Mouse (Mus musculus): ENCODE results near the gene Ap1m2.

GRCm38 (mm10) chr9:21320619-21321512, 8.7 kb upstream of the Ap1m2 start, which contains the start of gene Slc44a2:
- TF ChIP-seq CTCF (IDR thresholded peaks at IDR 0.05; ENCODE audit: low read depth, low read length): no peak
- 0 out of 2 replicates have a peak, but pooled peaks have one; percentile 12 for TF ChIP-seq POLR2A (IDR thresholded peaks at IDR 0.05; ENCODE audit: extremely low read depth, insufficient read depth, low read length)

Measured in liver, adult 2 months (tissue).